Mouse (Mus musculus): ENCODE measurements at regions not wholly inside any gene's neighbourhood (a gene's known extent, or its start where the extent isn't known, plus 50 kb on each side); places are given as distances from the start of the nearest gene placed in this dataset.

GRCm38 (mm10) chr1:169142216-169142615, 389.0 kb downstream of the Nuf2 start:
- no peak for ATAC-seq
- Histone ChIP-seq H3K4me2 (ENCODE audit: low read length) (no peak overlapping the region), H3K9ac (replicated peaks; ENCODE audit: low read depth, low read length) (no peak overlapping the region), H3K27ac (ENCODE audit: low read length) (no peak overlapping the region), H3K36me3 (ENCODE audit: control insufficient read depth, insufficient read depth) (no peaks in the 10 kb centered on the region), H3K4me1 (replicated peaks; ENCODE audit: control insufficient read depth, insufficient read depth, low read length) (no peaks in the 10 kb centered on the region), H3K9me3 (ENCODE audit: control insufficient read depth, low read length) (no peaks in the 10 kb centered on the region), H3K4me3 (replicated peaks; ENCODE audit: low read length) (no peak overlapping the region), H3K27me3 (replicated peaks; ENCODE audit: control insufficient read depth, insufficient read depth, low read length) (no peaks in the 10 kb centered on the region)
- 75% methylated on average over 3 of the region's 3 CpGs for WGBS

GRCm38 (mm10) chr1:169140056-169140455, 391.2 kb downstream of the Nuf2 start:
- ATAC-seq, result no peak
- no peak overlapping the region for H3K4me2 ChIP-seq (ENCODE audit: low read length)

GRCm38 (mm10) chr1:169139507-169139906, 391.8 kb downstream of the Nuf2 start:
- no peaks in the 10 kb centered on the region for H3K36me3 ChIP-seq (ENCODE audit: control insufficient read depth, insufficient read depth)
- H3K4me2 ChIP-seq (ENCODE audit: low read length), result no peak overlapping the region
- ATAC-seq, result peak; percentile 63
- no peaks in the 10 kb centered on the region for H3K27me3 ChIP-seq (replicated peaks; ENCODE audit: control insufficient read depth, insufficient read depth, low read length)
- H3K27ac ChIP-seq (ENCODE audit: low read length), result no peak overlapping the region
- no peaks in the 10 kb centered on the region for H3K9me3 ChIP-seq (ENCODE audit: control insufficient read depth, low read length)
- WGBS, result 48% methylated on average over 5 of the region's 5 CpGs
- no peak overlapping the region for H3K4me3 ChIP-seq (replicated peaks; ENCODE audit: low read length)
- H3K4me1 ChIP-seq (replicated peaks; ENCODE audit: control insufficient read depth, insufficient read depth, low read length), result no peaks in the 10 kb centered on the region; the same call in 1 of the 2 replicates
- H3K9ac ChIP-seq (replicated peaks; ENCODE audit: low read depth, low read length), result no peak overlapping the region

More at GRCm38 (mm10) chr1:169140056-169140455, 391.2 kb downstream of the Nuf2 start:
- Histone ChIP-seq H3K4me1 (replicated peaks; ENCODE audit: control insufficient read depth, insufficient read depth, low read length) (no peaks in the 10 kb centered on the region; the same call in 1 of the 2 replicates), H3K27ac (ENCODE audit: low read length) (no peak overlapping the region), H3K36me3 (ENCODE audit: control insufficient read depth, insufficient read depth) (no peaks in the 10 kb centered on the region), H3K27me3 (replicated peaks; ENCODE audit: control insufficient read depth, insufficient read depth, low read length) (no peaks in the 10 kb centered on the region), H3K9me3 (ENCODE audit: control insufficient read depth, low read length) (no peaks in the 10 kb centered on the region), H3K4me3 (replicated peaks; ENCODE audit: low read length) (no peak overlapping the region), H3K9ac (replicated peaks; ENCODE audit: low read depth, low read length) (no peak overlapping the region)
- 50% methylated on average over 3 of the region's 3 CpGs for WGBS

- 49% methylated on average over 2 of the region's 2 CpGs for WGBS
- Histone ChIP-seq H3K9ac (replicated peaks; ENCODE audit: low read depth, low read length) (no peak overlapping the region), H3K4me2 (ENCODE audit: low read length) (no peak overlapping the region), H3K4me3 (replicated peaks; ENCODE audit: low read length) (no peak overlapping the region), H3K4me1 (replicated peaks; ENCODE audit: control insufficient read depth, insufficient read depth, low read length) (no peaks in the 10 kb centered on the region; the same call in 1 of the 2 replicates), H3K36me3 (ENCODE audit: control insufficient read depth, insufficient read depth) (no peaks in the 10 kb centered on the region), H3K9me3 (ENCODE audit: control insufficient read depth, low read length) (no peaks in the 10 kb centered on the region), H3K27ac (ENCODE audit: low read length) (no peak overlapping the region), H3K27me3 (replicated peaks; ENCODE audit: control insufficient read depth, insufficient read depth, low read length) (no peaks in the 10 kb centered on the region)
- no peak for ATAC-seq
These were observed 392.1 kb downstream of the Nuf2 start for GRCm38 (mm10) chr1:169139184-169139486.

- Histone ChIP-seq H3K4me2 (ENCODE audit: low read length) (no peak overlapping the region), H3K4me3 (replicated peaks; ENCODE audit: low read length) (no peak overlapping the region), H3K9ac (replicated peaks; ENCODE audit: low read depth, low read length) (no peak overlapping the region), H3K27me3 (replicated peaks; ENCODE audit: control insufficient read depth, insufficient read depth, low read length) (no peaks in the 10 kb centered on the region), H3K36me3 (ENCODE audit: control insufficient read depth, insufficient read depth) (no peaks in the 10 kb centered on the region), H3K9me3 (ENCODE audit: control insufficient read depth, low read length) (no peaks in the 10 kb centered on the region), H3K27ac (ENCODE audit: low read length) (no peak overlapping the region), H3K4me1 (replicated peaks; ENCODE audit: control insufficient read depth, insufficient read depth, low read length) (no peaks in the 10 kb centered on the region; the same call in 1 of the 2 replicates)
- ATAC-seq, result no peak
- WGBS, result 33% methylated on average over 6 of the region's 6 CpGs
These were observed 392.7 kb downstream of the Nuf2 start for GRCm38 (mm10) chr1:169138404-169139183.

GRCm38 (mm10) chr1:169135542-169135941, 395.7 kb downstream of the Nuf2 start:
- H3K4me2 ChIP-seq (ENCODE audit: low read length), result no peak overlapping the region
- no peaks in the 10 kb centered on the region for H3K36me3 ChIP-seq (ENCODE audit: control insufficient read depth, insufficient read depth)
- peaks cover 2% of the 10 kb centered on the region; the same call in 1 of the 2 replicates for H3K9me3 ChIP-seq (ENCODE audit: control insufficient read depth, low read length)
- no peaks in the 10 kb centered on the region for H3K27me3 ChIP-seq (replicated peaks; ENCODE audit: control insufficient read depth, insufficient read depth, low read length)
- no peak for ATAC-seq
- H3K4me3 ChIP-seq (replicated peaks; ENCODE audit: low read length), result no peak overlapping the region
- H3K27ac ChIP-seq (ENCODE audit: low read length), result no peak overlapping the region
- H3K9ac ChIP-seq (replicated peaks; ENCODE audit: low read depth, low read length), result no peak overlapping the region
- no peaks in the 10 kb centered on the region; the same call in 1 of the 2 replicates for H3K4me1 ChIP-seq (replicated peaks; ENCODE audit: control insufficient read depth, insufficient read depth, low read length)

- no peak overlapping the region for H3K4me3 ChIP-seq (replicated peaks; ENCODE audit: low read length)
- H3K27ac ChIP-seq (ENCODE audit: low read length), result no peak overlapping the region
- H3K9me3 ChIP-seq (ENCODE audit: control insufficient read depth, low read length), result no peaks in the 10 kb centered on the region
- 20% methylated on average over 4 of the region's 4 CpGs for WGBS
- H3K27me3 ChIP-seq (replicated peaks; ENCODE audit: control insufficient read depth, insufficient read depth, low read length), result no peaks in the 10 kb centered on the region
- H3K36me3 ChIP-seq (ENCODE audit: control insufficient read depth, insufficient read depth), result no peaks in the 10 kb centered on the region
- H3K4me1 ChIP-seq (replicated peaks; ENCODE audit: control insufficient read depth, insufficient read depth, low read length), result 0 out of 2 replicates have a peak, but pooled peaks cover 2% of the 10 kb centered on the region
- peak; percentile 67 for ATAC-seq
- no peak overlapping the region for H3K9ac ChIP-seq (replicated peaks; ENCODE audit: low read depth, low read length)
- no peak overlapping the region for H3K4me2 ChIP-seq (ENCODE audit: low read length)
These were observed 427.6 kb downstream of the Nuf2 start for GRCm38 (mm10) chr1:169103669-169104068.

- H3K27ac ChIP-seq (ENCODE audit: low read length), result no peak overlapping the region
- H3K27me3 ChIP-seq (replicated peaks; ENCODE audit: control insufficient read depth, insufficient read depth, low read length), result no peaks in the 10 kb centered on the region
- no peaks in the 10 kb centered on the region for H3K9me3 ChIP-seq (ENCODE audit: control insufficient read depth, low read length)
- no peak for ATAC-seq
- H3K4me2 ChIP-seq (ENCODE audit: low read length), result no peak overlapping the region
- H3K4me3 ChIP-seq (replicated peaks; ENCODE audit: low read length), result no peak overlapping the region
- 0 out of 2 replicates have a peak, but pooled peaks cover 2% of the 10 kb centered on the region for H3K4me1 ChIP-seq (replicated peaks; ENCODE audit: control insufficient read depth, insufficient read depth, low read length)
- 59% methylated on average over 2 of the region's 2 CpGs for WGBS
- H3K9ac ChIP-seq (replicated peaks; ENCODE audit: low read depth, low read length), result no peak overlapping the region
- H3K36me3 ChIP-seq (ENCODE audit: control insufficient read depth, insufficient read depth), result no peaks in the 10 kb centered on the region
These were observed 428.2 kb downstream of the Nuf2 start for GRCm38 (mm10) chr1:169103113-169103512.

- ATAC-seq, result no peak
- Histone ChIP-seq H3K9ac (replicated peaks; ENCODE audit: low read depth, low read length) (no peak overlapping the region), H3K4me1 (replicated peaks; ENCODE audit: control insufficient read depth, insufficient read depth, low read length) (0 out of 2 replicates have a peak, but pooled peaks cover 2% of the 10 kb centered on the region), H3K4me2 (ENCODE audit: low read length) (no peak overlapping the region), H3K4me3 (replicated peaks; ENCODE audit: low read length) (no peak overlapping the region), H3K36me3 (ENCODE audit: control insufficient read depth, insufficient read depth) (no peaks in the 10 kb centered on the region), H3K27ac (ENCODE audit: low read length) (no peak overlapping the region), H3K9me3 (ENCODE audit: control insufficient read depth, low read length) (no peaks in the 10 kb centered on the region), H3K27me3 (replicated peaks; ENCODE audit: control insufficient read depth, insufficient read depth, low read length) (no peaks in the 10 kb centered on the region)
- 71% methylated on average over 5 of the region's 5 CpGs for WGBS
These were observed 432.0 kb downstream of the Nuf2 start for GRCm38 (mm10) chr1:169099221-169099620.

Measured in forebrain, embryonic 16.5 days (tissue).